Mouse (Mus musculus): ENCODE results near the gene Ifi203. TPM values are rescaled to one million over a fixed set of nuclear protein-coding genes. Genes with fewer than 3 reads are reported as not detected.
"Not testable (repeated sequence)": the region's sequence is repeated elsewhere in the genome, so short reads cannot be mapped to it uniquely, and the experiment has no call there.

Ifi203 gene
- polyA plus RNA-seq, 1 experiment from 2014 or later = 0.99 TPM

GRCm38 (mm10) chr1:173913256-173913791 lies 29.1 kb downstream of the Ifi203 start:
- H3K4me2 ChIP-seq (ENCODE audit: low read length); H3K4me1 ChIP-seq (ENCODE audit: control insufficient read depth in 2 of 2, insufficient read depth in 2 of 2, low read length in 2 of 2); H3K9ac ChIP-seq (ENCODE audit: low read length); H3K36me3 ChIP-seq (ENCODE audit: control insufficient read depth, insufficient read depth, low read length); H3K27me3 ChIP-seq (ENCODE audit: control insufficient read depth, insufficient read depth, low read length); H3K4me3 ChIP-seq (ENCODE audit: control insufficient read depth in 1 of 2, insufficient read depth in 1 of 2, low read depth in 1 of 2, low read length in 2 of 2); H3K27ac ChIP-seq (replicated peaks in 1 of 2; ENCODE audit: control insufficient read depth in 1 of 2, insufficient read depth in 1 of 2, low read depth in 2 of 2, low read length in 2 of 2); ATAC-seq (ENCODE audit: insufficient number of reproducible peaks, insufficient read depth, low FRiP score, low read depth); H3K9me3 ChIP-seq (ENCODE audit: control insufficient read depth, low read length): not testable (repeated sequence)

GRCm38 (mm10) chr1:173912548-173913255 lies 29.8 kb downstream of the Ifi203 start, which contains the start of gene Ifi211:
Ifi211 (minus strand) TSS chr1:173913046.
- H3K9me3 ChIP-seq (ENCODE audit: control insufficient read depth, low read length); H3K36me3 ChIP-seq (ENCODE audit: control insufficient read depth, insufficient read depth, low read length); H3K27ac ChIP-seq (replicated peaks in 1 of 2; ENCODE audit: control insufficient read depth in 1 of 2, insufficient read depth in 1 of 2, low read depth in 2 of 2, low read length in 2 of 2); H3K4me3 ChIP-seq (ENCODE audit: control insufficient read depth in 1 of 2, insufficient read depth in 1 of 2, low read depth in 1 of 2, low read length in 2 of 2); ATAC-seq (ENCODE audit: insufficient number of reproducible peaks, insufficient read depth, low FRiP score, low read depth); H3K27me3 ChIP-seq (ENCODE audit: control insufficient read depth, insufficient read depth, low read length); H3K9ac ChIP-seq (ENCODE audit: low read length); H3K4me2 ChIP-seq (ENCODE audit: low read length); H3K4me1 ChIP-seq (ENCODE audit: control insufficient read depth in 2 of 2, insufficient read depth in 2 of 2, low read length in 2 of 2): not testable (repeated sequence)
- 66% methylated on average over 6 of the region's 6 CpGs for WGBS

- no peaks in the 10 kb centered on the region for H3K27me3 ChIP-seq (ENCODE audit: control insufficient read depth, insufficient read depth, low read length)
- no peak overlapping the region for H3K9ac ChIP-seq (ENCODE audit: low read length)
- WGBS = 84% methylated on average over 2 of the region's 2 CpGs
- ATAC-seq (ENCODE audit: insufficient number of reproducible peaks, insufficient read depth, low FRiP score, low read depth) = no peak
- H3K36me3 ChIP-seq (ENCODE audit: control insufficient read depth, insufficient read depth, low read length) = no peaks in the 10 kb centered on the region
- no peak overlapping the region for H3K4me3 ChIP-seq (ENCODE audit: control insufficient read depth in 1 of 2, insufficient read depth in 1 of 2, low read depth in 1 of 2, low read length in 2 of 2)
- no peaks in the 10 kb centered on the region for H3K4me1 ChIP-seq (ENCODE audit: control insufficient read depth in 2 of 2, insufficient read depth in 2 of 2, low read length in 2 of 2)
- H3K9me3 ChIP-seq (ENCODE audit: control insufficient read depth, low read length) = no peaks in the 10 kb centered on the region
- no peak overlapping the region for H3K4me2 ChIP-seq (ENCODE audit: low read length)
- H3K27ac ChIP-seq (replicated peaks in 1 of 2; ENCODE audit: control insufficient read depth in 1 of 2, insufficient read depth in 1 of 2, low read depth in 2 of 2, low read length in 2 of 2) = no peak overlapping the region
Measured at GRCm38 (mm10) chr1:173911808-173912464, 30.5 kb downstream of the Ifi203 start.

DNA sequence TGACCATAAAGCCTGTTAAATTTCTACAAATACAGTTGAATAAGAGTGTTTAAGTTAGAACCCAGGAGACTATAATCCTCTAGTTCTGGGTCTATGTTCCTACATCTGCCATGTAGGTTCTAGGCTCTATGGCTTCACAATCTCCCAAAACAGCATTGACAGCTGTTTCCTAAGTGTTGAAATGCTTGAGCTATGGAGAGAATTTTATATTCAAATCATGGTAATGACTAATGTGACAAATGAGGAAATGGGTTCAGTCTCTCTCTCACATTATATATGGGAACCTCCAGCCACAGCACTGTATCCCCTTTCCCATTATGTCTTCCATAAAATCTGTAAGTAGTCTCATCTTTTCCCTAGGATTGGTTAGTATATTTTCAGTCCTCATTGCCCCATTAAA lies 34.1 kb downstream of the Ifi203 start:
- not testable (repeated sequence) for H3K27ac ChIP-seq (replicated peaks in 1 of 2; ENCODE audit: control insufficient read depth in 1 of 2, insufficient read depth in 1 of 2, low read depth in 2 of 2, low read length in 2 of 2); H3K36me3 ChIP-seq (ENCODE audit: control insufficient read depth, insufficient read depth, low read length); H3K9me3 ChIP-seq (ENCODE audit: control insufficient read depth, low read length); H3K4me1 ChIP-seq (ENCODE audit: control insufficient read depth in 2 of 2, insufficient read depth in 2 of 2, low read length in 2 of 2); H3K9ac ChIP-seq (ENCODE audit: low read length); H3K4me2 ChIP-seq (ENCODE audit: low read length); H3K27me3 ChIP-seq (ENCODE audit: control insufficient read depth, insufficient read depth, low read length); ATAC-seq (ENCODE audit: insufficient number of reproducible peaks, insufficient read depth, low FRiP score, low read depth); H3K4me3 ChIP-seq (ENCODE audit: control insufficient read depth in 1 of 2, insufficient read depth in 1 of 2, low read depth in 1 of 2, low read length in 2 of 2)

DNA sequence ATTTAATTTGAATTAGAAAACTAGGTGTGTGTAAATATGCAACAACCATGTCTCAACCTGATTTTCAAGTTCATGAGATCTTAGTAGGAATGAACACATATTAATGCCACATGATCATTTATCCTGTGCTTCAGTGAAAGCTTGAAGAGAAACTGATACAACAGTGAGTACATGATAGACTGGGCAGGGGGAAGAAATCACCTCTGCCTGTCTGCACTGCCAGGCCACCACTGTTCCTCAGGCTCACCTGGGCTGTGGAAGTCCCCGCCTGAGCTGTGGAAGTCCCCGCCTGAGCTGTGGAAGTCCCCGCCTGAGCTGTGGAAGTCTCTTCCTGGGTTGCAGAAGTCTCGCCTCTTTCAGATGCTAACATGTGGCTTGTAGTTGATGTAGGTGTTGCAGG lies 36.6 kb downstream of the Ifi203 start:
- not testable (repeated sequence) for H3K4me3 ChIP-seq (ENCODE audit: control insufficient read depth in 1 of 2, insufficient read depth in 1 of 2, low read depth in 1 of 2, low read length in 2 of 2); H3K9me3 ChIP-seq (ENCODE audit: control insufficient read depth, low read length); H3K36me3 ChIP-seq (ENCODE audit: control insufficient read depth, insufficient read depth, low read length); H3K4me1 ChIP-seq (ENCODE audit: control insufficient read depth in 2 of 2, insufficient read depth in 2 of 2, low read length in 2 of 2); ATAC-seq (ENCODE audit: insufficient number of reproducible peaks, insufficient read depth, low FRiP score, low read depth); H3K4me2 ChIP-seq (ENCODE audit: low read length); H3K9ac ChIP-seq (ENCODE audit: low read length); H3K27me3 ChIP-seq (ENCODE audit: control insufficient read depth, insufficient read depth, low read length); H3K27ac ChIP-seq (replicated peaks in 1 of 2; ENCODE audit: control insufficient read depth in 1 of 2, insufficient read depth in 1 of 2, low read depth in 2 of 2, low read length in 2 of 2)
- WGBS = 79% methylated on average over 4 of the region's 4 CpGs

DNA sequence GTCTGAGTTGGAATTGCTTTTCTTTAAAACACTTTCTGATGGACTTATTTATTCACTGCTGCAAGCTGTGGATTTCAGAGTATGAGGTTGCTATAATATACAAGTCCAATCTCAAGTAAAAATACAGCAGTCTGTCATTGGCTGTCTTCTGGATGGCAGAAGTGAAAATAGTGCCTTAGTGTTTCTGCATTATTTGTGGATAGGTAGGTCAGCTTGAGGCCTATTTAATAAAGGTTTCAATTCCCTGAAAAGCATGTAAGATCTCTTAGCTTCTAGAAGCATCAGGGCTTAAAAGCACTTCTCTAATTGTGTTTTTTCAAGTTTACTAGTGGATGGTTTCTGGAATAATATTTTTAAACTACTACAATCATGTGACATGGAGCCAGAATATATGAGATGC lies 52.7 kb downstream of the Ifi203 start:
- H3K36me3 ChIP-seq (ENCODE audit: control insufficient read depth, insufficient read depth, low read length); H3K9me3 ChIP-seq (ENCODE audit: control insufficient read depth, low read length); H3K27ac ChIP-seq (replicated peaks in 1 of 2; ENCODE audit: control insufficient read depth in 1 of 2, insufficient read depth in 1 of 2, low read depth in 2 of 2, low read length in 2 of 2); H3K4me1 ChIP-seq (ENCODE audit: control insufficient read depth in 2 of 2, insufficient read depth in 2 of 2, low read length in 2 of 2); ATAC-seq (ENCODE audit: insufficient number of reproducible peaks, insufficient read depth, low FRiP score, low read depth); H3K9ac ChIP-seq (ENCODE audit: low read length); H3K4me2 ChIP-seq (ENCODE audit: low read length); H3K4me3 ChIP-seq (ENCODE audit: control insufficient read depth in 1 of 2, insufficient read depth in 1 of 2, low read depth in 1 of 2, low read length in 2 of 2); H3K27me3 ChIP-seq (ENCODE audit: control insufficient read depth, insufficient read depth, low read length): not testable (repeated sequence)

GRCm38 (mm10) chr1:173887026-173887787 lies 55.3 kb downstream of the Ifi203 start:
- not testable (repeated sequence) for H3K9me3 ChIP-seq (ENCODE audit: control insufficient read depth, low read length); H3K9ac ChIP-seq (ENCODE audit: low read length); ATAC-seq (ENCODE audit: insufficient number of reproducible peaks, insufficient read depth, low FRiP score, low read depth); H3K4me1 ChIP-seq (ENCODE audit: control insufficient read depth in 2 of 2, insufficient read depth in 2 of 2, low read length in 2 of 2); H3K27ac ChIP-seq (replicated peaks in 1 of 2; ENCODE audit: control insufficient read depth in 1 of 2, insufficient read depth in 1 of 2, low read depth in 2 of 2, low read length in 2 of 2); H3K27me3 ChIP-seq (ENCODE audit: control insufficient read depth, insufficient read depth, low read length); H3K4me3 ChIP-seq (ENCODE audit: control insufficient read depth in 1 of 2, insufficient read depth in 1 of 2, low read depth in 1 of 2, low read length in 2 of 2); H3K36me3 ChIP-seq (ENCODE audit: control insufficient read depth, insufficient read depth, low read length); H3K4me2 ChIP-seq (ENCODE audit: low read length)
- 83% methylated on average over 1 of the region's 2 CpGs for WGBS
